Mouse (Mus musculus) right cerebral cortex, postnatal 36 days (tissue): ENCODE data around the gene Smarcad1.
A peak's percentile ranks its signal among the peaks of the same experiment; 100 is the strongest.
"Not testable (repeated sequence)": the region's sequence is repeated elsewhere in the genome, so short reads cannot be mapped to it uniquely, and the experiment has no call there.

Experiments
- DNase-seq, 2 experiments: peaks; one replicate each; pipeline ENCODE4 v3.0.0; 2022; ENCODE audit warnings: low spot score in 2 of 2, mixed read lengths in 1 of 2

Gene Smarcad1

DNA sequence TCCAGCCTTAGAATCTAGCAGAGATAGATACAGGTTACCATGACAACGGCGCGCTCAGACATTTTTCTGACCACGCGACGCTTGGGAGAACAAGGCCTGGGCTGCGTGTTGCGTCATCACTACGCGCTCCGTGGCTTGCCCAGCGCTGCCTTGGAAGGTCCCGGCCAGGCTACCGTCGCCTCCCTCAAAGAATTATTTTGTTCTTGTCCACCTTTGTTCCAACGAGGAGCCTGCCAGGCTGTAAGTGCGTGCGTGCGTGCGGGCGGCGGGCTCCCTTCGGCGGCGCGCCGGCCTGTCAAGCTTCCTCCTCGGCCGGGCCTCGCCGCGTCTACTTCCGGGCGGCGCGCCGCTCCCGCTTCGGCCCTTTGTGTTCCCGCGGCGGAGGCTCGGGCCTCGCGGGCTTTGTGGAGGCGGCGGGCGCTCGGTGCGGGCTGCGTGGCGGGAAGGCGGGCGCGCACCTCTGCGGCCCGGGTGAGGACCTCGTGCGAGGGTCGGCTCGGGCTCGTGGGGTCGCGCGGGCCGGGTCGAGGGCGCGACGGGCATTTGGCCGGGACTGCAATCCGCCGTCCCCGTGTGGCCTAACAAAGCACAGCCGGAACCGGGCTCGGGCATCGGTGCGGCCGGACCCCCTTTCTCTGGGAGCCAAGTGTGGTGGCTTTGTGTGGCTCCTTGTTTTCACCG is at the start of gene Smarcad1:
Gene Smarcad1, plus strand, starts transcription at position 93 of the 681 bp plus-strand sequence.
- DNase-seq = peak; percentile 93 to 94

- DNase-seq = peak; percentile 1
These were observed 45.5 kb upstream of the Smarcad1 start for GRCm38 (mm10) chr6:64996824-64997421.

- DNase-seq = no peak
These were observed 44.6 kb upstream of the Smarcad1 start for GRCm38 (mm10) chr6:64997805-64998204.

DNA sequence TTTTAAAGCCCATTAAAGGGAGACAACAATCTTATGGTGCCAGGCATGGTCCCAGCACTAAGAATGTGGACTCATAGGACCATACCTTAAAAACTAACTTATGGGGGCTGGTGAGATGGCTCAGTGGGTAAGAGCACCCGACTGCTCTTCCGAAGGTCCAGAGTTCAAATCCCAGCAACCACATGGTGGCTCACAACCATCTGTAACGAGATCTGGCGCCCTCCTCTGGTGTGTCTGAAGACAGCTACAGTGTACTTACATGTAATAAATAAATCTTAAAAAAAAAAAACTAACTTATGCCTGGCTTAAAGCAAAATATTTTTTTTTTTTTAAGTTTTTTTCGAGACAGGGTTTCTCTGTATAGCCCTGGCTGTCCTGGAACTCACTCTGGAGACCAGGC is 41.6 kb upstream of the Smarcad1 start:
- DNase-seq = not testable (repeated sequence)

- DNase-seq = no peak
These were observed 40.2 kb upstream of the Smarcad1 start for GRCm38 (mm10) chr6:65002196-65002595.

- DNase-seq = no peak
These were observed 33.5 kb upstream of the Smarcad1 start for GRCm38 (mm10) chr6:65008836-65009235.

DNA sequence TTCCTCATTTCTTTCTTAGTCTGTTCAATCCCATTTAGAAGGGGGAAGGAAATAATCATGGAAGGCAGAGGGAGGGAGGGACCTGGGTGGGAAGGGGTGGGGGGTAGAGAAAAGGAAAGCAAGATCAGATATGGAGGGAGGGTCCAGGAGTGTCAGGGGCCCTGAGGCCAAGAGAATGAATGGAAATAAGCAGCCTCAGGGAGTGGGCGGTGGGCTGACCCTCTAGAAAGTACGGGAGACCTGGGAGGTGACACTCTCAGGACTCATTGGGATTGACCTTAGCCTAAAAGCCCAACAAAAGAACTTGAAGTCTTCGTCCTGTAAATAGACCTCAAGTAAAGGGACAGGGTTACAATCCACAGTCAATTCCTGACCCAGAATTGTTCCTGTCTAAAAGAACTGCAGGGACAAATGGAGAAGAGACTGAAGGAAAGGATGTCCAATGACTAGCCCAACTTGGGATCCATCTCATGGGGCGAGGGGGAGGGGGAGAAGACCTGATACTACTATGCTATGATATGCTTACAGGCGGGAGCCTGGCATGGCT is 30.9 kb upstream of the Smarcad1 start:
- no peak for DNase-seq

DNA sequence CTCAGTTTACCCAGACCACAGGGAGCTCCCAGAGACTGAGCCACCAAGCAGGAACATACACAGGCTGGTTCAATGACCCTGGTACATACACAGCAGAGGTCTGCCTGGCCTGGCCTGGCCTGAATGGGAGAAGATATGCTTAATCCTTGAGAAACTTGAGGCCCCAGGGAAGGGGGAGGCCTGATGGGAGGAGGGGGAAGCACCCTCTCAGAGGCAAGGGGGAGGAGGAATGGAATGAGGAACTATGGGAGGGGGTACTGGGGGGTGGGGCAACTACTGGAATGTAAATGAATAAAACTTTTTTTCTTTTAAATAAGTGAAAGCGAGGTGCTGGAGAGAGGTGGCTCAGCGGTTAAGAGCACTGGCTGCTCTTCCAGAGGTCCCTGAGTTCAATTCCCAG is 30.2 kb upstream of the Smarcad1 start:
- no peak for DNase-seq

DNA sequence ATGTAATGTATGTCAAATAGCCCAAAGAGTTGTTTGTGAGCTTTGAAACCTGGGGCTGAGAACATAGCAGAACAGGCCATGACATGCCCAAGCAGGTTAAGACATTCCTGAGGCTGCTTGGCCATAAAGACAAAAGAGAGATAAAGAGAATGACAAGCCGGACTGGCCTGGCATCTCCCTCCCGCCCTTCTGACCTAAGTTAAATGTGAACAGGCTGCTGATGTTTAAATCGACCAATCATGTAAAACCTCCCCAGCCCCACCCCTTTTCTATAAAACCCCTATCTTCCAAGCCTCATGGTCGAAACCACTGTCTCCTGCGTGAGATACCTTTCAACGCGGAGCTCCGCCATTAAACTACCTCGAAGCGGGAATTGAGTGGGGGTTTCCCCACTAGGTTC is 24.8 kb upstream of the Smarcad1 start:
- DNase-seq = no peak

DNA sequence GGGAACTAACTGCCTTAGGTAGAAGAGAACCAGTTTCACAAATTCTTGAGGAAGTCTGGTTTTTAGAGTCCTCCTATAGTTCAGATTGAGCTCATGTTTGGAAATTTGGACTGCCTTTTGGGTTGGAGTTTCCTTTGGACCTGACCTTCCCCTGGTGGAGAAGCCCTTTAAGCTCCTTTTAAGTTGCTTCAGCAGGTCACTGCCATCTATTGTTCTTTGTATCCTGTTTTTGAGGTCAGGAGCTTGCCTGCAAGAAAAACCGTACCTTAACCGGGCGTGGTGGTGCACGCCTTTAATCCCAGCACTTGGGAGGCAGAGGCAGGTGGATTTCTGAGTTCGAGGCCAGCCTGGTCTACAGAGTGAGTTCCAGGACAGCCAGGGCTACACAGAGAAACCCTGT is 23.4 kb upstream of the Smarcad1 start:
- not testable (repeated sequence) for DNase-seq

GRCm38 (mm10) chr6:65021883-65022282 is 20.5 kb upstream of the Smarcad1 start:
- DNase-seq = no peak

GRCm38 (mm10) chr6:65023053-65023452 is 19.3 kb upstream of the Smarcad1 start:
- DNase-seq = no peak

DNA sequence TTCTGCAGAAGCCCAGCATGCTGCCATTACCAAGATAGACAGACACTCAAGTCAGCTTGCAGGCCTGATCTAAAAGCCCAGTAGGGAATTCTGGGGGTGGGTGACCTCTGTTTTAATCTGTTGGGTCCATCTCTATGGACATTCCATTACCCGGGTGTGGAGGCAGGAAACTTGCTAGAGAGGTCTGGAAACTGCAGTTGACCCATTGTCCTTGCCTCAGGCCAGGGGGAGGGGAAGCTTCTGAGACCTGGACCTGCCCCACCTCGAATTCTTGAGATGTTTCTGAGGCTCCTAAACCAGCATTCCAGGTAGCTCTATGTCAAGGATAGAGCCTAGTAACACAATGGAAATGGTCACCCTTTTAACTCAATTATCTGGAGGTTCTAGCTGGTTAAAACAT is 17.7 kb upstream of the Smarcad1 start:
- DNase-seq = no peak

DNA sequence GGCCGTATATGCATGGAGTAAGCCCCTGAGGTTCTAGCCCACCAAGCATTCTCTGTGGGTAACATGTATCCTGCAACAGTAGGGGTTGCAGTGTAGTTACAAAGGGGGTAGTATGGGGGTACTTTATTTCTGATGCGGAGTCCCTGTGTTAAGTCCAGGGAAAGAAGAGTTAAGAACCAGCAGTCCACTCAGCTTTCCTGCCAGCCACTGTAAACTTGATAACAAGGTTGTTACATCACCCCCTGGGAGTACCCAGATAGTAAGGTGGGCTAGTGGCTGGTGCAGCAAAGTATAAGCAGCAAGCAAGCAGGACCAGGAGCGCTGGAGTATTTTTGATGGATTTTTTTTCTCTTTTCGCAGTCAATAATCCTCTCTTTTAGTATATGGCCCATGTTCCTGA is 17.3 kb upstream of the Smarcad1 start:
- no peak for DNase-seq

DNA sequence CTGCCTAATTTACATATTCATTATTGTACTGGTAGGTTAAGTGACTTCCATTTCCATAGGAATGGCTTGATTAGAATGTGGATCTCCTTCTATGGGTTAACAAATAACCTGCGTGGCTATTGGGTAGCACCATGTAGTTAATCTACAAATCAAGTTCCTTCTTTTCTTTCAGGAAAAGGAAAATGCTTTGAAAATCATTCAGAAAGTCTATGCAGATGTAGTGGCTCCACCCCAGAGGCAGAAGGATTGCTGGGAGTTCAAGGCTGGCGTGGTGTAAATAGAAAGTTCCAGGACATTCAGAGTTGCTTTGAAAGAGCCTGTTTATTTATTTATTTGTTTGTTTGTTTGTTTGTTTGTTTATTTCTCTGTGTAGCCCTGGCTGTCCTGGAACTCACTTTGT is 7.7 kb upstream of the Smarcad1 start:
- no peak for DNase-seq

DNA sequence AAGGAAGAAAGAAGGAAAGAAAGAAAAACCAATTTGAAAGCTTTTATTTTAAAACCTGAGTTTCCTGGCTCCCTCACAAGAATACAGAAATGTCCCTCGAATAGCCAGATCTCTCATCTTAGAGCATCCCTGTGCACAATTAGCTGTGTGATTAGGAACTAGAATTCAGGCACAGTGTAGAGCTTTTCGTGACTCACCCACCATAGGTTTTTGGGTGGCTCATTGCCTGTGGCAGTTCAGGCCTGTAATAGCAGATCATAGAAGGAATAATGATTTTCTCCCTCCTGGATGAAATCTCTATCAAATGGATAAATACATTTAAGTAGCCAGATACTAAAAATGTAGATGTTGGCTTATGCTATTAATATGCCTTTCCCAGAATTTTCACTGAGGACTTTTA is 6.9 kb upstream of the Smarcad1 start:
- DNase-seq = no peak

DNA sequence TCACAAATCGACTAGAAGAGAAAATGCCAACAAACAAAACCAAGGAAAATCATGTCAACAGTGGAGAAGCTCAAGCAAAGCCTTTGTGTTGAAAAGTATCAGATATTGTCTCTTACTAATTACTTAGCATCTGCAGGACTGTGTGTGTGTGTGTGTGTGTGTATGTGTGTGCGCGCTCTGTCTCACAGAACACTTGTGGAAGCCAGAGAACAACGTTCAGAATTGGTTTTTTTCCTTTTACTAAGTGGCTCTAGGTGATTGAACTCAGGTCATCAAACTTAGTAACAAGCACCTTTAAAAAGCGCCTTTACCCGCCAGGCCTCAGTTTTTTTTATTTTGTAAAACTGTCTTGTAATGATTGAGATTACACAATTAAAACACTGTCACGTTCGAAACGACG is 451 bp upstream of the Smarcad1 start:
- DNase-seq = no peak

DNA sequence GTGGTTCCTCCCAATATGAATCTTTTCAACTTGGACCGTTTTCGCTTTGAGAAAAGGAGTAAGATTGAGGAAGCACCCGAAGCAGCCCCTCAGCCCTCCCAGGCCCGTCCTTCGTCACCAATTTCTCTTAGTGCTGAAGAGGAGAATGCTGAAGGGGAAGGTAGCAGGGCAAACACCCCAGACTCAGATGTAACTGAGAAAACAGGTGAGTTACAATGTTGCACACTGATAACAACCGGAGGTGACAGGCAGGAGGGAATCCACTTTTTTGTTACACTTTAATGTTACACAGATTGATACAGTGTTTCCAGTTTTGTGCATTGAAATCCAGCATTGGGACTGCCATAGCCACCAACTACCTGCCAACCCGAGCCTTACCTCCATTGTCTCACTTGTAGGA is 858 bp downstream of the Smarcad1 start:
- DNase-seq = no peak

DNA sequence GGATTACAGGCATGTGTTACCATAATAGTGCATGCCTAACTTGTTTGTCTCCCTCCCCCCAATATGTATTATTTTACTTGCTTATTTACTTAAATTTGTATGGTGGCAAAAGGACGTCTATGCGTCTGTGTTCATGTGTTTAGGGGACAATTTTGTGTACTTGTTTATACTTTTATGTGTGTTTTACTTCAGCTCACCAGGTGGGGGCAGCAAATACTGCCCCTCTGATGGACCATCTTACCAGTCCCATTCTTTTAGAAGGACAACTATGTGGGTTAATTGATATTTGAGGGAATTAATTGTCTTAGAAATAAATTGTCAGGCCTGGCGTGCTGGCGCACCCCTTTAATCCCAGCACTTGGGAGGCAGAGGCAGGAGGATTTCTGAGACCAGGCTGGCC is 6.7 kb downstream of the Smarcad1 start:
- DNase-seq = no peak

GRCm38 (mm10) chr6:65056620-65057019 is 14.2 kb downstream of the Smarcad1 start:
- no peak for DNase-seq

DNA sequence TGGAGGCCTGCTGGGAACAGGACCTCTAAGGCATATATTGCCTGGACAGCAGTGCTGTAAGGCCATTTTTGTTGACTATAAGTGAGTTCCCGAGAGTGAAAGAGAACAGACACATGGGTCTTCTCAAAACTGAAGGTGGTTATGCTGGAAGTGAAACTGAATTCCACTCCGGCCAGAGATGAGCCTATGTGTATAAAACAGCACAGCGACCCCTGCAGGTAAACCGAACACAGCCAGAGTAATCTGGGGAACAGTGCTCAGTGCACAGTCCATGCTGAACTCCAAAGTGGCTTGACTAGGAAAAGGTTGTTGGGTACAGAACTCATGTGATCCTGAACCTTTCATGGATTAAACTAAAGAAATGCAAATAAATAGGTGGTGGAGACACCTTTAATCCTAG is 14.8 kb downstream of the Smarcad1 start:
- DNase-seq = not testable (repeated sequence)

DNA sequence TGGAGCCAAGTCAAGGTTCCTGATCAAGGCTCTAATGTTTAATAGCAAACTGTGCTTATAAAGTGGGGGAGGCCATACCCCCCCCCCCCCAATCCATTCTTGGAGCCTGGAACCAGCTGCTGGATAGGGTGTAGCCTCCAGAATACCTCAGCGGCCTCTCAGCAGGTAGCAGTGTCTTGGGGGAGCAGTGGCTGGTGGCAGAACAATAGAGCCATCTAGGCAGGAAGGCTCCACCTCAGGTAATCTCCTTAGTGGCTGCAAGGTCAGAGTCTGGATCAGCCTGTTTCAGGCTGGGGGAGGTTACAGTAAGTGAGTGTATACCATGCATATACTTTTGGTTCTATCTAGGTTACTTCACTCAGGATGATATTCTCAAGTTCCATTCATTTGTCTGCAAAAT is 18.7 kb downstream of the Smarcad1 start:
- DNase-seq = no peak

GRCm38 (mm10) chr6:65075201-65075600 is 32.8 kb downstream of the Smarcad1 start:
- no peak for DNase-seq
